Mouse (Mus musculus) lung, adult 2 months (tissue): ENCODE data around the gene Olfr222.

ENCODE experiments used
- CTCF ChIP-seq: fragments of 200-500 bp; IDR thresholded peaks from 2 replicates; pipeline ENCODE4 v1.5.1; 2011; ENCODE audit warnings: mild to moderate bottlenecking, low read length, control low read depth; ENCODE audit not compliant: insufficient read depth
- POLR2A ChIP-seq: fragments of 200-500 bp; IDR thresholded peaks from 2 replicates; pipeline ENCODE4 v1.6.1; 2011; ENCODE audit warnings: low read depth, mild to moderate bottlenecking, control low read depth, low read length, borderline replicate concordance; ENCODE audit errors: extremely low read depth

DNA sequence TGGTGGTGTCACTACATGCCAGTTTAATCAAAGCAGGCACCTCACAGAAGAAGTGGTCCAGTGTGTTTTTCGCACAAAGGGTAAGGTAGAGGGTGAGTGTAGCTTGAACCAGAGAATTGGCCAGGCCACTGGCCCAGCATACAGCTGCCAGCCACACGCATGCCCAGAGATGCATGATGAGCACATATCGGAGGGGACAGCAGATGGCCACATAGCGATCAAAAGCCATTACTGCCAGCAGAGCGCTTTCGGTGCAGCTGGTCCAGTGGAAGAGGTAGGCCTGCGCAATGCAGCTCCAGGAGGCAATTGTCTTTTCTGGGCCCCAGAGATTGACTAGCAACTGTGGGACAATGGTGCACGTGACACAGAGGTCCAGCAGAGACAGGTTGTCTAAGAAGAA, 13.5 kb upstream of the Olfr222 start:
- TF ChIP-seq POLR2A (no peak), CTCF (no peak)
